22 mouse cellular contexts compared by ENCODE assay signal in the genomic region with DNA sequence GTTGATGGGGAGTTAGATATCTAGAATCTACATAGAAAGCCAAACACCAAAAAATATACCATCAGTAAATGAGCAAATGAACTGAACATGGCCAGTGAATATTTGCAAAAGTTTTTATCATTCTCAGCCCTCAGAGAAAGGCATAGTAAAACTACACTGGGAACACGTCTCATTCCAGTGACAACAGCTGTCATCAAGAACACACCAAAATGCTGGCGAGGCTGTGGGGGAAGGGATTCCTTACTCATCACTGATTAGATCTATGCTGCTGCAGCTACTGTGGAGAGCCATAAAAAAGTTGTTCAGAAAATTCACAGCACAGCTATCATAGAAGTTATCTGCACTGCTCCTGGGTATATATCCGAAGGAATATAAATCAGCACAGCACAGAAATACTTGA. TPM values are rescaled to one million over a fixed set of nuclear protein-coding genes. Genes with fewer than 3 reads are reported as not detected.
A peak's percentile ranks its signal among the peaks of the same experiment; 100 is the strongest.
DNase-seq lines count a peak whose midpoint lies in the region; ATAC-seq lines count a peak whose summit lies in the region.
"Had no signal": no experiment of that assay in that cellular context is flagged by ENCODE, and none has a peak within 500 bp of the region (broad histone marks: within the 10 kb centered on the region; RNA-seq: fewer than 3 reads in every experiment).

No protein-coding gene starts in this region.

- H3K4me3 ChIP-seq in hindbrain, embryonic 13.5 days: no peak overlapping the region
- H3K4me3 ChIP-seq: forebrain, embryonic 10.5 days; forebrain, embryonic 13.5 days; heart, adult 2 months; heart, embryonic 10.5 days; heart, embryonic 13.5 days; hindbrain, embryonic 12.5 days had no signal

- no peak for ATAC-seq in hindbrain, embryonic 13.5 days (ENCODE audit: low FRiP score)
- ATAC-seq: forebrain, embryonic 13.5 days; forebrain, embryonic 16.5 days; hindbrain, embryonic 16.5 days; intestine, embryonic 16.5 days; Patski had no signal

- H3K9ac ChIP-seq in hindbrain, embryonic 13.5 days: no peak overlapping the region
- H3K9ac ChIP-seq: forebrain, embryonic 13.5 days; heart, embryonic 13.5 days; hindbrain, embryonic 12.5 days had no signal

- DNase-seq in adrenal gland, postnatal 14 days: peak; percentile 44
- no peak for DNase-seq in adrenal gland, adult 18-20 months (ENCODE audit: low spot score in 2 of 2)
- DNase-seq in heart, adult 11 months: peak; percentile 74
- no peak for DNase-seq in heart, postnatal 14 days
- DNase-seq in brain, adult 2 months (ENCODE audit: low read depth, low spot score): peak; percentile 35
- DNase-seq: cerebellum, adult 18-20 months; cerebellum, adult 9-10 months; cerebellum, postnatal 14 days; gastrocnemius, postnatal 25 days; heart, adult 2 months; kidney, adult 18-20 months; kidney, adult 9 months had no signal

- WGBS in hindbrain, embryonic 13.5 days: 82% methylated on average over 3 of the region's 3 CpGs

- no peaks in the 10 kb centered on the region for H3K9me3 ChIP-seq in hindbrain, embryonic 13.5 days
- H3K9me3 ChIP-seq: forebrain, embryonic 10.5 days; forebrain, embryonic 13.5 days; heart, embryonic 10.5 days; heart, embryonic 13.5 days; hindbrain, embryonic 12.5 days had no signal

- intact Hi-C loops in heart, postnatal 14 days (cut with DNase I): no loop called here

- H3K27ac ChIP-seq in hindbrain, embryonic 13.5 days: no peak overlapping the region
- H3K27ac ChIP-seq: forebrain, embryonic 10.5 days; forebrain, embryonic 13.5 days; heart, adult 2 months; heart, embryonic 10.5 days; heart, embryonic 13.5 days; hindbrain, embryonic 12.5 days had no signal

- no peaks in the 10 kb centered on the region for H3K27me3 ChIP-seq in hindbrain, embryonic 13.5 days
- H3K27me3 ChIP-seq: forebrain, embryonic 13.5 days; heart, embryonic 13.5 days; hindbrain, embryonic 12.5 days; Patski had no signal

- peaks cover 5% of the 10 kb centered on the region for H3K4me1 ChIP-seq in hindbrain, embryonic 13.5 days (replicated peaks)
- H3K4me1 ChIP-seq: hindbrain, embryonic 12.5 days had no signal

- no peak overlapping the region for H3K4me2 ChIP-seq in hindbrain, embryonic 13.5 days
- H3K4me2 ChIP-seq: forebrain, embryonic 13.5 days; heart, embryonic 13.5 days; hindbrain, embryonic 12.5 days had no signal

- H3K36me3 ChIP-seq in hindbrain, embryonic 13.5 days: no peaks in the 10 kb centered on the region
- H3K36me3 ChIP-seq: forebrain, embryonic 10.5 days; heart, embryonic 10.5 days; heart, embryonic 13.5 days; hindbrain, embryonic 12.5 days had no signal

RNA-seq across cellular contexts. Expression of gene Filip1, which starts 54.3 kb away (rescaled TPM):
- total RNA-seq in adrenal gland, postnatal 14 days (2021): 51.9 and 57.7 TPM in 2 replicates
- total RNA-seq in adrenal gland, adult 18-20 months (2021): 10 to 100 TPM; 58.1 to 81.5 TPM
- total RNA-seq in heart, postnatal 14 days (2021): 100 to 1,000 TPM; 117 to 120 TPM
- polyA plus RNA-seq in hindbrain, embryonic 13.5 days (2015; fragmentation: Nextera tagmentation; extraction: Ambion mirVana): 2.6 and 3.4 TPM in 2 replicates
- polyA plus RNA-seq: Patski had no signal

Comparison
In these comparisons a context has a peak if more than half of its experiments do, and no peak if none do; other contexts are left out.
1. DNase-seq: peak in adrenal gland, postnatal 14 days (single experiment), heart, adult 11 months (single experiment) and brain, adult 2 months (single experiment); none in adrenal gland, adult 18-20 months (0 of 2) and heart, postnatal 14 days (0 of 2).